Mouse (Mus musculus): ENCODE data around the gene Epha1. TPM values are rescaled to one million over a fixed set of nuclear protein-coding genes. Genes with fewer than 3 reads are reported as not detected.

Gene Epha1
- polyA plus RNA-seq, 1 experiment: 20.6 TPM

DNA sequence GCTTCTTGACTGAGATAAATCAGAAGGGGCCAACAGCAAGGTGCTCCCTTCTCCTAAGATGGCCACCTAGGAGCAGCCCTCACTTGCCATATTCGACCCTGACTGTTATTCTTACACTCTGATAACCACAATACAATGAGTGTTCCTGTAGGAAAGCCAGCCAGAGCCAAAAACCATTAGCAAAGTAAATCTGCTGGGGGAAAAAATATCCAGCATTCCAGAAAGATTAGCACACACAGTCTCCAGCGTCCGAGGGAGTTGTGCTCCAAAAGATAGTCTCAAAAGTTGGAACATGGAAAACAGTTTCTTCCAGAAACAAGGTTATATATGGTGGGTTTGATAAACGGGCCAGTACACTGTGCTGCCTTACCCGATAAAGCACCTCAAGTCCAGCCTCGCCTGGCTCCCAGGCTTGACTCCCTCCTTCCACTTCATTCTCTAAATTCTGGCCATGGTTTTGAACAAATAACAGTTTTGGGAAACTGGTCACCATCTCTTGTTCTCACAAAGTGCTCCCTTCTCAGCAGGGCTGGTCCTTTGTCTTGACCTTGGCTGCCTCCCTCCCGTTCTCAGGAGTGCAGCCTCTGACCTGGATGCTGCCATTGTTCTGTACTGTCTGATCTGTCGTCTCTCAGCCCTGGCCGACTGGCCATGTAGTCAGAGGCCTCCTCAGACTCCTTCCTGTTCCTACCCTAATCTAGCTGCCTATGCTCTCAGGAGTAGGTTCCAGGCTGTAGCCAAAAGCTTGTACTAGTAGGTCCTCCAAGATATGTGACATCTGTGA lies 13.5 kb downstream of the Epha1 start:
- TF ChIP-seq EP300 (IDR thresholded peaks at IDR 0.05; ENCODE audit: insufficient read depth, low read depth, low read length): no peak
- Histone ChIP-seq H3K4me3 (ENCODE audit: low read depth, low read length) (no peak overlapping the region), H3K9me3 (replicated peaks; ENCODE audit: control insufficient read depth, insufficient read depth, low read length, poor library complexity, severe bottlenecking) (no peaks in the 10 kb centered on the region), H3K36me3 (ENCODE audit: control insufficient read depth, insufficient read depth, low read length, poor library complexity, severe bottlenecking) (no peaks in the 10 kb centered on the region), H3K27me3 (ENCODE audit: control insufficient read depth, insufficient read depth, low read length, poor library complexity, severe bottlenecking) (no peaks in the 10 kb centered on the region), H3K9ac (ENCODE audit: low read depth, poor library complexity, severe bottlenecking) (no peak overlapping the region), H3K4me1 (ENCODE audit: control insufficient read depth, insufficient read depth, low read length) (no peaks in the 10 kb centered on the region), H3K27ac (ENCODE audit: insufficient read depth, low read length) (no peak overlapping the region)

DNA sequence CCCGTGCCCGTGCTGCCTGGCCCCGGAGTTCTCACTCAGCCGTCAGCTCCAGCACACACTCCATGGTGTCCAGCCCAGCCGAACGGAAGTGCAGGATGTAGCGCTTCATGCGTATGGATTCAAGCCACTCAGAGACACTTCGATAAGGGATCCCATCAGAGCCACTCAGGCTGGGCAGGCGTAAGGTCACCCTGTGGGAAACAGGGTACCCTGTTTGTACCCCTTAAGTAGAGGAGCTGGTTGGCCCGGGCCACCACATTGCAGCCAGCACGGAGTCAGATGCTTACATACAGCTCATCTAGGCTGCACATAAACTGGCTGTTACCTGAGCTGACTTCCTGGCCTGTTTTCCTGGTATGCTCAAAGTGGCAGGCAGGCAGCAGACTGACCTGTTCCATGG lies 14.2 kb downstream of the Epha1 start:
- Histone ChIP-seq H3K36me3 (ENCODE audit: control insufficient read depth, insufficient read depth, low read length, poor library complexity, severe bottlenecking) (no peaks in the 10 kb centered on the region), H3K4me3 (ENCODE audit: low read depth, low read length) (no peak overlapping the region), H3K9me3 (replicated peaks; ENCODE audit: control insufficient read depth, insufficient read depth, low read length, poor library complexity, severe bottlenecking) (no peaks in the 10 kb centered on the region), H3K27me3 (ENCODE audit: control insufficient read depth, insufficient read depth, low read length, poor library complexity, severe bottlenecking) (no peaks in the 10 kb centered on the region), H3K4me1 (ENCODE audit: control insufficient read depth, insufficient read depth, low read length) (no peaks in the 10 kb centered on the region), H3K9ac (ENCODE audit: low read depth, poor library complexity, severe bottlenecking) (no peak overlapping the region), H3K27ac (ENCODE audit: insufficient read depth, low read length) (no peak overlapping the region)
- no peak for TF ChIP-seq EP300 (IDR thresholded peaks at IDR 0.05; ENCODE audit: insufficient read depth, low read depth, low read length)
- no peak for TF ChIP-seq CTCF (IDR thresholded peaks at IDR 0.05; ENCODE audit: low read depth, low read length)
- TF ChIP-seq POLR2A (IDR thresholded peaks at IDR 0.05; ENCODE audit: insufficient read depth, low read length): no peak

DNA sequence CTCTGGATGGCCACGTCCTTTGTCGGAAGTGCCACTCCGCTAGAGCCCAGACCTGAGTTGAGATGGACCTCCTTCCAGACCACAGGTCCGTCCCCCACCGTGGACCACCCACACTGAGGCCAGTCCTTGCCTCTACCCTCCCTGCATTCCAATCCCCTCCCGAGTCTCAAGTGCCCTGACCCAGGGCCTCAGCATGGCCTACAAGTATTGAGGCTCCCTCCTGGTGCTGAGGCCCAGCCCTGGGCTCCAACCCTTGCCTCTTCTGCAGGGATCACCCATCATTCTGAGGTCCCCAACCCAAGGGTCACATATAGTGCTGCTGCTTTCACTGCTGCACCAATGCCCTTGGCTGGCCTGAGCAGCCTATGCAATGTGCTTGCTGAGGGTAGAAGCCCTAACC lies 15.2 kb downstream of the Epha1 start:
- H3K4me3 ChIP-seq (ENCODE audit: low read depth, low read length): no peak overlapping the region
- H3K36me3 ChIP-seq (ENCODE audit: control insufficient read depth, insufficient read depth, low read length, poor library complexity, severe bottlenecking): no peaks in the 10 kb centered on the region
- H3K9ac ChIP-seq (ENCODE audit: low read depth, poor library complexity, severe bottlenecking): no peak overlapping the region
- H3K27ac ChIP-seq (ENCODE audit: insufficient read depth, low read length): no peak overlapping the region
- no peaks in the 10 kb centered on the region for H3K27me3 ChIP-seq (ENCODE audit: control insufficient read depth, insufficient read depth, low read length, poor library complexity, severe bottlenecking)
- H3K4me1 ChIP-seq (ENCODE audit: control insufficient read depth, insufficient read depth, low read length): no peaks in the 10 kb centered on the region
- H3K9me3 ChIP-seq (replicated peaks; ENCODE audit: control insufficient read depth, insufficient read depth, low read length, poor library complexity, severe bottlenecking): no peaks in the 10 kb centered on the region
- no peak for TF ChIP-seq CTCF (IDR thresholded peaks at IDR 0.05; ENCODE audit: low read depth, low read length)
- no peak for TF ChIP-seq POLR2A (IDR thresholded peaks at IDR 0.05; ENCODE audit: insufficient read depth, low read length)
- no peak for TF ChIP-seq EP300 (IDR thresholded peaks at IDR 0.05; ENCODE audit: insufficient read depth, low read depth, low read length)

DNA sequence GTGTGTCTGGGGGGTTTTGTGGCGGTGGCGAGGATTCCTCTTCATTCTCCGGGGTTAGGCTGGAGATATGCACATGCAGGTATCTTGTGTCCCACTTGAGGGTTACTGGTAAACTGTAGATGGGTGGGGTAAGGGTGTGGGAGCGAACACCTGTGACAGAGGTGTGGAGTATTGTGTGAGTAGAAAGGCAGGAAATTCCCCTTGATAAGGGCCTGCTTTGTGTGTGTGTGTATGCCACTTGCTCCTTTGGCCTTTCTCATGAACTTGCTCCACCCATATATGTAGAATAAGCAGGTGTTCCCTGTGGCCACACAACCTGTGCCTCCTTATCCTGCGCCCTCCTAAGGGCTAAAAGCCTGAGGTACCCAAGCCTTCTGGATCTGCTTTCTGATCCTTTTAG lies 16.2 kb downstream of the Epha1 start:
- H3K36me3 ChIP-seq (ENCODE audit: control insufficient read depth, insufficient read depth, low read length, poor library complexity, severe bottlenecking): no peaks in the 10 kb centered on the region
- peaks cover 1% of the 10 kb centered on the region for H3K4me1 ChIP-seq (ENCODE audit: control insufficient read depth, insufficient read depth, low read length)
- no peak overlapping the region for H3K4me3 ChIP-seq (ENCODE audit: low read depth, low read length)
- no peaks in the 10 kb centered on the region for H3K27me3 ChIP-seq (ENCODE audit: control insufficient read depth, insufficient read depth, low read length, poor library complexity, severe bottlenecking)
- no peak overlapping the region for H3K9ac ChIP-seq (ENCODE audit: low read depth, poor library complexity, severe bottlenecking)
- no peaks in the 10 kb centered on the region for H3K9me3 ChIP-seq (replicated peaks; ENCODE audit: control insufficient read depth, insufficient read depth, low read length, poor library complexity, severe bottlenecking)
- no peak overlapping the region for H3K27ac ChIP-seq (ENCODE audit: insufficient read depth, low read length)
- TF ChIP-seq POLR2A (IDR thresholded peaks at IDR 0.05; ENCODE audit: insufficient read depth, low read length) (no peak), EP300 (IDR thresholded peaks at IDR 0.05; ENCODE audit: insufficient read depth, low read depth, low read length) (no peak), CTCF (IDR thresholded peaks at IDR 0.05; ENCODE audit: low read depth, low read length) (no peak)

DNA sequence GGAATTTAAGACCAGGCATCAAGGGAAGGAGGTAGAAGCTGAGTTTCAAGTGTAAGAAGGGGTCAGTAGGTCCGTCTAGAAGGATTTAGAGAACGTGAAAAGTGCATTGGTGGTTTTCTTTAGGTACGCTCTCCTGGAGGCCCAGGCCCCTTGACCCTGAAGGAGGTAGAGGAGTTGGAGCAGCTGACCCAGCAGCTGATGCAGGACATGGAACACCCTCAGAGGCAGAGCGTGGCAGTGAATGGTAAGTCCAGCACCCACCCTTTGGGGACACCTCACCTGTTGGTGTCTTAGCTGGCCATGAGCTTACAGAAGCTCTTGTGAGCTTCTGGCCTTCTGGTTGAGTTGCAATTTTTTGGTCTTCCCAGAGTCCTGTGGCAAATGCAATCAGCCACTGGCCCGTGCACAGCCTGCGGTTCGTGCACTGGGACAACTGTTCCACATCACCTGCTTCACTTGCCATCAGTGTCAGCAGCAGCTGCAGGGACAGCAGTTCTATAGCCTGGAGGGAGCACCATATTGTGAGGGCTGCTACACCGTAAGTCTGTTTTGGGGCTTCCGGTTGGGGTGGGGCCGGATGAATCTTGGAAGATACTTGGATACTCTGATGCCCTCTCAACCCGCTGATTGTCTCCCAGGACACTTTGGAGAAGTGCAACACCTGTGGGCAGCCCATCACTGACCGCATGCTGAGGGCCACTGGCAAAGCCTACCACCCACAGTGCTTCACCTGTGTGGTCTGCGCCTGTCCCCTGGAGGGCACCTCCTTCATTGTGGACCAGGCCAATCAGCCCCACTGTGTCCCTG lies 17.1 kb downstream of the Epha1 start:
- Histone ChIP-seq H3K27ac (ENCODE audit: insufficient read depth, low read length) (no peak overlapping the region), H3K4me3 (ENCODE audit: low read depth, low read length) (no peak overlapping the region), H3K4me1 (ENCODE audit: control insufficient read depth, insufficient read depth, low read length) (peaks cover 5% of the 10 kb centered on the region), H3K36me3 (ENCODE audit: control insufficient read depth, insufficient read depth, low read length, poor library complexity, severe bottlenecking) (no peaks in the 10 kb centered on the region), H3K27me3 (ENCODE audit: control insufficient read depth, insufficient read depth, low read length, poor library complexity, severe bottlenecking) (no peaks in the 10 kb centered on the region), H3K9me3 (replicated peaks; ENCODE audit: control insufficient read depth, insufficient read depth, low read length, poor library complexity, severe bottlenecking) (no peaks in the 10 kb centered on the region), H3K9ac (ENCODE audit: low read depth, poor library complexity, severe bottlenecking) (no peak overlapping the region)
- TF ChIP-seq EP300 (IDR thresholded peaks at IDR 0.05; ENCODE audit: insufficient read depth, low read depth, low read length) (no peak), POLR2A (IDR thresholded peaks at IDR 0.05; ENCODE audit: insufficient read depth, low read length) (no peak), CTCF (IDR thresholded peaks at IDR 0.05; ENCODE audit: low read depth, low read length) (no peak)

DNA sequence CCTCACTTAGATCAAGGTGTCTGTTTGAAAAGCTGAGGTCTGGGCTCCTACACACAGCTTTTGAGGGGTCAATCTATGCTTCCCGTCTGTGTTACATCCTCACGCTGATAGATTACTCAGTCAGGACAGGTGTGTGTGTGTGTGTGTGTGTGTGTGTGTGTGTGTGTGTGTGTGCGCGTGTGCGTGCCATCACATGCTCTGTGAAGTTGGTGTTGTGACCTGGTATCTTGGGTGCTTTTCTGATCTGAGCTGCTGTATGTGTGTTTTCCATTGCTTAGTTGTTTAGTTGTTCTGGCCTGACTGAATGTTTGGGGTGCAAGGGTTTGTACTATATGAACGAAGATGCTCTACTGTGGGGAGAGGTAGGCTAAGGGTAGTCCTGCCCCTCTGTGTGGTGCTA lies 17.7 kb downstream of the Epha1 start:
- Histone ChIP-seq H3K9ac (ENCODE audit: low read depth, poor library complexity, severe bottlenecking) (no peak overlapping the region), H3K27me3 (ENCODE audit: control insufficient read depth, insufficient read depth, low read length, poor library complexity, severe bottlenecking) (no peaks in the 10 kb centered on the region), H3K27ac (ENCODE audit: insufficient read depth, low read length) (no peak overlapping the region), H3K4me3 (ENCODE audit: low read depth, low read length) (no peak overlapping the region), H3K9me3 (replicated peaks; ENCODE audit: control insufficient read depth, insufficient read depth, low read length, poor library complexity, severe bottlenecking) (no peaks in the 10 kb centered on the region), H3K4me1 (ENCODE audit: control insufficient read depth, insufficient read depth, low read length) (peaks cover 8% of the 10 kb centered on the region), H3K36me3 (ENCODE audit: control insufficient read depth, insufficient read depth, low read length, poor library complexity, severe bottlenecking) (no peaks in the 10 kb centered on the region)
- TF ChIP-seq EP300 (IDR thresholded peaks at IDR 0.05; ENCODE audit: insufficient read depth, low read depth, low read length) (no peak), POLR2A (IDR thresholded peaks at IDR 0.05; ENCODE audit: insufficient read depth, low read length) (no peak), CTCF (IDR thresholded peaks at IDR 0.05; ENCODE audit: low read depth, low read length) (no peak)

Data from ES-Bruce4 (cell line).